Mouse (Mus musculus) olfactory bulb, adult 2 months (tissue): ENCODE data around the gene March1.

Experiments used
- CTCF ChIP-seq: fragments of 200-500 bp; IDR thresholded peaks from 2 replicates; pipeline ENCODE4 v1.5.1; 2012; ENCODE audit warnings: low read depth, mild to moderate bottlenecking, low read length, moderate library complexity; ENCODE audit not compliant: insufficient read depth
- POLR2A ChIP-seq: fragments of 200-500 bp; IDR thresholded peaks from 2 replicates; pipeline ENCODE4 v1.6.1; 2012; ENCODE audit warnings: mild to moderate bottlenecking, low read depth, low read length, moderate library complexity; ENCODE audit not compliant: insufficient read depth

DNA sequence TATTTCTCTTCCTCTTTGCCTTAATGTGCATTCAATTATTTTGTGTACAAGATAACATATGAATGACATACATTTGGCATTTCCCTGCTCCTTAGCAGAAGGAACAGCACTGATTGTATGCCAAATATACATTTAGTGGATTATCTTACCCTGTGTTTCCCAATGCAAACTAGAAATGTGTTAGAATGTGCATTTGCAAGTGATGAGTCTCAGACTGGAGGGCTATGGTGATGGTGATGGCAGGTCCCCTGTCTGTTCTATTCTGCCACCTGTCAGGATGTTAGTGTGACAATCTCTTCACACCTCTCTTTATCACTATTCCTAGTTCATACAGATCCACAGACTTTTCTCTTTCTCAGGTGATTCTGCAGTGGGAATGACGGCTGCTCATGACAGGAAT, 480.4 kb downstream of the March1 start:
- TF ChIP-seq POLR2A = no peak
- TF ChIP-seq CTCF = no peak
